Mouse (Mus musculus) 416B (cell line): ENCODE results near the gene Snph.
A peak's percentile ranks its signal among the peaks of the same experiment; 100 is the strongest.

ENCODE experiments used
- DNase-seq: peaks from one replicate; pipeline ENCODE4 v3.0.0; 2011; ENCODE audit warnings: low read depth

The Snph gene

DNA sequence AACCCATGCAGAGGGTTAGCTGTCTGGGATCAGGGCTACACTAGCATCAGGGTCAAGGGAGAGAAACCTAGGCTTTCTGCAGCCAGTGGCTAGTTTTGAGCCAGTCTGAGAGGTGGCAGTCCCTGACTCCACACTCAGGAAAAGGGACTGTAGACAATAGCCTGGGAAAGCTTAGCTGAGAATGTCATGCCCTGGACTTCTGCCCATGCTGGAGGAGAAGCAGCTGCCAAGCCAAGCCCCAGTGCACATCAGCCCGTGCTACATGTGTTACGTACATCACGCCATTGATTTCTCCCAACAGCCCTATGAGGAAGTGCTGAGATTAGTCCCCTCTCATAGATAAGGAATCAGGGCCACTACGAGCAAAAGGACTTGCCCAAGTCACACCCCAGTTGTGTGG, 30.3 kb downstream of the Snph start:
- no peak for DNase-seq

DNA sequence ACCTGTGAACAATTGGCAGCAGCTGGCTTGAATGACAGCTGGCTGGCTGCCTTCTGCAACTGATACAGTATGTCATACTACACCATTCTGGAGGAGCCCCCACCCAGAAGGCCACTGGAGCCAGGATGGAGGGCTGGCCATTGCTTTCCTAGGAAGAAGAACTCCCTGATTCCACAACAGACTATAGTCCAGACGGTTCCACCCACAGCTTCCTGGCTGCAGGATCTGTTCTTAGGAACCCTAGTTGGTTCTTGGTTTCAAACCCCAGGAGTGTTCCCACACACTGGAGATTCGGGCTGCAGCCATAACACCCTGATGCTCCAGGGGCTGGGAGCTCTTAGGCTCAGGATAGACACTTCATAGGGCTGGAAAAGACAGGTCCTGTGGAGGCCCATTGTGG, 34.3 kb downstream of the Snph start:
- DNase-seq = no peak

DNA sequence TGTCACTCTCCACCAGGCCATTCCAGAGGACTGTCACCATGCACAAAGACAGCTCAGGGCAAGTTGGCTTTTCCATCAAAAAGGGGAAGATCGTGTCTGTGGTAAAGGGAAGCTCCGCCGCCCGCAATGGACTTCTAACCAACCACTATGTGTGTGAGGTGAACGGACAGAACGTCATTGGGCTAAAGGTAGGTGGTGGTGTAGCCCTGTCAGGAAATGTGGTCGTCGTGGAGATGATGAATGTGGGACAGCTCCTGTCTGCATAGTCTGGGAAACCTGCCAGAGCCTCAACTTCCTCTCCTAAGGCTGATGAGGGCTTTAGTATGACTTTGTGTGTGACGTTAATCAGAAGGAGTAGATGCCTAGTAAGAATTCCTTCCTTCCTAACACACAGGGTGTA, 45.1 kb downstream of the Snph start:
- DNase-seq = peak; percentile 86

- DNase-seq = peak; percentile 51
Measured at GRCm38 (mm10) chr2:151586807-151587206, 45.6 kb downstream of the Snph start.

- no peak for DNase-seq
Measured at GRCm38 (mm10) chr2:151585934-151586333, 46.5 kb downstream of the Snph start.

GRCm38 (mm10) chr2:151580945-151581344, 51.4 kb downstream of the Snph start:
- DNase-seq = no peak

DNA sequence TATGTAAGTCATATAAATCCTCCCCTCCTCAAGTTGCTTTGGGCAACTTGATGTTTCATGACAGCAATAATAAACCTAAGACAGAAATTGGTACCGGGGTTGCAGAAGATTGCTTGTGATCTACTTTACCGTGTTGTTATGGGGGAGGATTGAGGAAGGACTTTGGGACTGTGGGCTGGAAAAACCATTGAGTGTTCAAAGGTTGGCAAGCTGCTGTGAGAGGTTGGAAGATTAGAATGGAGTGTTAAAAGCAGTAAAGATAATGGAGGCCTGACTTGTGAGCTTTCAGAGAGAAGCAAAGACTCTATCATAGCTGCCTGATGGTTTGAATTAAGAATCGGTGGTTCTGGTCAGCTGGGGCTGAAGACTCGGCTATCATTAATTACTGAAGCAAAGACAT, 53.2 kb downstream of the Snph start:
- no peak for DNase-seq

DNA sequence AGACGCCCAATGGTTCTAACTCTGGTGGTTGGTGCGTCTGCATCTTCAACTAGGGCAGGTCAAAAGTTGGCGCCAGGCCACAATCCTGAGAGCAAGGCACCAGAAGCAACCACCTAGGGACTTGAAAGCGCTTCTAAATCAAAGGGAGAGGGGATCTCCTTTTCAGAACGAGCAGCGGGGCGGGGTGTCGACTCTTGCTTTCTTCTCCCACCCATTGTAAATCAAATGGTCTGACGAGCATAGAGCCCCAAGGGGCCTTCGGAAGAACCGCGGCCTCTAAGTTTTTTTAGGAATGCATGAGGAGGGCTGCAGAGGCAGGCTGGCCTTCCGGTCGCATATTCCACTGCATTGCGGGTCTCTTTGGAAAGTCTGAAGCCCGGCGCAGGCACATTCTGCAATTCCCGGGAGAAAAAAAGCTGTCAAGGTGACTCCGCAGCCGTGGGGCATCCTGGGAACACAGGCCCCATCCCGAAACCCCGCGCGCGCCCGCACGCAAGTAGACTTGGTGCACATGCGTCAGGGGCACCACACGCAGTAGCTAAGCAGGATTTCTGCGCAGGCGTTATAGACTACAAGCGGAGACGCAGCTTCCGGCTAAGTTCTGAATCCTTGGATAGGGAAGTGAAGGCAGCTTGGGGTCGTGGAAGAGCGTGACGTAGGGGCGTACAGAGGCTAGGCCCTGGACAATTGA, 56.5 kb downstream of the Snph start:
- DNase-seq = no peak

GRCm38 (mm10) chr2:151575119-151575698, 57.2 kb downstream of the Snph start:
- peak; percentile 40 for DNase-seq

- no peak for DNase-seq
Measured at GRCm38 (mm10) chr2:151574607-151575006, 57.8 kb downstream of the Snph start.

- no peak for DNase-seq
Measured at GRCm38 (mm10) chr2:151573667-151574066, 58.7 kb downstream of the Snph start.

DNA sequence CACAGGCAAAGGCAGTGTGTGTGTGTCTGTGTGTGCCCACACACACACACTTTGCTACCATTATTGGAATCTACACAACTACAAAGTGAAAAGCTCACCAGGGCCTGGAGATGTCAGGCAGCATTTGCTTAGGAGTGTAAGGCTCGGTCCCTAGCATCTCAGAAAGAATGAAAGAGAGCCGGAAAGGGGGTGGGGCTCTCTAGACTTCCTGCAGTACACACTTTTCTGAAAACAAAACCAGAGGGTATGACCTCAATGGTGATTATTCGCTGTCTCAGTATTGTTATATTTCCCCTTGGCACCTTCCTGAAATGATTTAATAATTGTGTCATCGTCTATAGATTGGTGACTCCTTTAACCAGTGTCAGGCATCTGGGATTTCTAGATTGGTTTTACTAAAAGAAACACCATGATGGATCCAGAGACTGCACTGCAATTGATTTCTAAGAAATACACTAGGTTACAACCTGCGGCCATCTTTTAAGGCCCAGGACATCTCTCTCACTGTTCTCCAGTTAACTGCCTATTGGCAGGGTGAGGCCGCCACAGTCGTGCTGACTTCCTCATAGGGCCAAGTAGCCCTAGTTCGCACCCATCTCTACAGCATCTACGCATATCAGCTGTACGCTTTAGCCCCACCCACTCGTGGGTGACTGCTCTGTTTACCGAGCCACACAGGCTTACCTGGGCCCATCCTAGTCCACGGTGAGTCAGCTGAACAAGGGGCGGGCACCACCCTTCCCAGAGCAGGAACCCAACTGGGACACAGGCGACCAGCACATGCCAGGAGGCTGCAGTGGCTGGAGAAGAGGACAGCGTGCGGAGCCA, 60.3 kb downstream of the Snph start, which contains the start of gene Sdcbp2:
Gene Sdcbp2 (plus strand): TSS at position 750 of the 828 bp plus-strand sequence.
- DNase-seq = no peak

- DNase-seq = peak; percentile 37
Measured at GRCm38 (mm10) chr2:151569452-151569851, 62.9 kb downstream of the Snph start.

- DNase-seq = no peak
Measured at GRCm38 (mm10) chr2:151566856-151567255, 65.5 kb downstream of the Snph start.

DNA sequence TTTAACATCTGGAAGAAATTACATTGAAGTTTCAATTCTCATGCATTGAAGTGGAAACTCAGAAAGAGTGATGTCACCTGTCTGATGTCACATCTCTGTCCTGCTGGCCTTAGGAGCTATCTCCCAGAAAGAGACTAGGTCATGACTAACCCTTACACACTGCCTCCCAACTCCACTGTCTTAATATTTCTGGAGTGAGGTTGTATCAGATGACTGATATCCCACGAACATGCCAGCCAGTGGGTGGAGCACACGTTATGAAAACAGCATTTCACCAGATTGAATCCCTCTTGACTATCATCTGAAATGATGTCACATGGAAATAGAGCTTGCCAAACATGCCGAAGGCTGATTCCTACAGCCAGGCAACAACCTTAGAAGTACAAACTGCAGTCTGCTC, 67.4 kb downstream of the Snph start:
- DNase-seq = no peak

DNA sequence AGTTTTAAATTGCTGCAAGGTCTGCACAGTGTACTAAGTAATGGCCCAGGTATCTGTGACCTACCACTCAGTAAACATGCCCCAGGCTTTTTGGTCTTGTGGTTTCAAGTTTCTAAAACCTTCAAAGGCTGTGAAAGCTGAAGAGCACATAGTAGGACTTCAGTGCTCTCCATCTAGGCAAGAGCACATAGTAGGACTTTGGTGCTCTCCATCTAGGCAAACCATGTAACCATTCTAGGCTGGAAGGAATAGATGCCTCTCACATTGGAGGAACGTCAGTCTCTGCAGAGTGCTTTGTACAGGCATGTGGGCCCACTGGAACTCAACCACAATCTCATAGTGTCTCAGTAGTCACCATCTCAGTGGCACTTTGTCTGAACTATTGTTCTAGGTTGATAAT, 68.4 kb downstream of the Snph start:
- DNase-seq = no peak

- DNase-seq = peak; percentile 69
Measured at GRCm38 (mm10) chr2:151562930-151563921, 69.2 kb downstream of the Snph start.

GRCm38 (mm10) chr2:151549615-151550121, 82.7 kb downstream of the Snph start:
- DNase-seq = no peak

DNA sequence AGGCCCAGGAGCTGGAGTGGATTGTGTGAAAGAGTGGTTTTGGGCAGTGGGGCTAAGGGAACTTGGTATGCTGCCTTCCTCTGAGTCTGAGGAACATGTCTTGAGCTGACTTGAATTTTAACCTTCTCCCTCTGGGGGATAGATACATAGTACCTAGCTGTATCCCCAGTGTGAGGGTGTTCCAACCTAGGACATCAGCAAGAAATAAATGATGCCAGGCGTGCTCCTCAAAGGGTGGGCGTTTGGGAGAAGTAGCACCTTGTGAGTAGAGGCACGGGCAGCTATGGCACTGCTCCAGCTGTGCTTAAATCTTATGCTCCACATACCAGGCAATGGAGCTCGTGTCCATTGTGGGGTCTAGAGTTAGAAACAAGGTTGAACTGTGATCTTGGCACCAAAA, 85.8 kb downstream of the Snph start:
- DNase-seq = no peak

DNA sequence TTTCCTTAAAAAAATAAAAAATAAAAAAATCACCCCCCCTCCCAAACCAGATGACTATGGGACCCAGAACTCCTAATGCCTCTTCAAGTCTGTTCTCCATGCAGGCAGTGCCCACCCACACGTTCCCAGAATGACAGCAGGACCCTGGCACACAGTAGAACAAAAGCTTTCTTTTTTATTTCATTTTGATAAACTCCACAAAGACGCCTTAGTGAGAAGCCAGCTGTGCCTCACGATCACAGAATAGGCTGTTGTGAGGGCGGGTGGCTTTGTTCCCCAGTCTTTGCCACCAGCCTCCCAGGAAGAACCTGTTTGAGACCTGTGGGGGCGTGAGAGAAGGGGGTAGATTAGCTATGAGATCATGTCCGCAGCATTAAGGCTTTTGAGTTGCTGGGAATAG, 87.7 kb downstream of the Snph start:
- DNase-seq = no peak

- DNase-seq = peak; percentile 88
Measured at GRCm38 (mm10) chr2:151543063-151543895, 89.1 kb downstream of the Snph start.
